Mouse (Mus musculus) naive thymus-derived CD4-positive, alpha-beta T cell, adult 2 months (primary cell): Measurements from ENCODE around the gene Efcab9.
A peak's percentile ranks its signal among the peaks of the same experiment; 100 is the strongest.

ENCODE experiments used
- DNase-seq: peaks from one replicate; pipeline ENCODE4 v3.0.0-alpha.2; 2011; ENCODE audit warnings: low read depth

The Efcab9 gene

GRCm38 (mm10) chr11:32531871-32532764 lies at the start of gene Efcab9:
TSS of gene Efcab9 (minus strand) at chr11:32532081.
- peak; percentile 22 for DNase-seq

DNA sequence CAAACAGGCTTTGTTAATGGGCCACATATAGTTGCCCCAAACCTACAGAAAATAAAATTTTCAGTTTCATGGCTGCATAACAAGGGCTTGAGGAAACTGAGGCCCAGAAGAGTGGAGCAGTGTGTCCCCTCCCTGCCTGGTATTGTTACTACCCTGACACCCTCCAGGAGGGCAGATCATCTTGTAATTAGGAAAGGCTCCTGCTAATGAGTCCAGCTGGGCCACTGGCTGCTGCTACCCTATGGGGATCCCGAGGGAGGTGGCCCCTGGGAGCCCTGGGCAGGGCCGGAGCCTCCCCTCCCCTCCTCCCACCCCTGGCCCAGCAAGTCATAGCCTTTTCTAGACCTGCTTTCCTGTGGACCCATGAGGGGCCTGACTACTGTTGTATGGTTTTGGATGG lies 49.1 kb upstream of the Efcab9 start:
- no peak for DNase-seq

DNA sequence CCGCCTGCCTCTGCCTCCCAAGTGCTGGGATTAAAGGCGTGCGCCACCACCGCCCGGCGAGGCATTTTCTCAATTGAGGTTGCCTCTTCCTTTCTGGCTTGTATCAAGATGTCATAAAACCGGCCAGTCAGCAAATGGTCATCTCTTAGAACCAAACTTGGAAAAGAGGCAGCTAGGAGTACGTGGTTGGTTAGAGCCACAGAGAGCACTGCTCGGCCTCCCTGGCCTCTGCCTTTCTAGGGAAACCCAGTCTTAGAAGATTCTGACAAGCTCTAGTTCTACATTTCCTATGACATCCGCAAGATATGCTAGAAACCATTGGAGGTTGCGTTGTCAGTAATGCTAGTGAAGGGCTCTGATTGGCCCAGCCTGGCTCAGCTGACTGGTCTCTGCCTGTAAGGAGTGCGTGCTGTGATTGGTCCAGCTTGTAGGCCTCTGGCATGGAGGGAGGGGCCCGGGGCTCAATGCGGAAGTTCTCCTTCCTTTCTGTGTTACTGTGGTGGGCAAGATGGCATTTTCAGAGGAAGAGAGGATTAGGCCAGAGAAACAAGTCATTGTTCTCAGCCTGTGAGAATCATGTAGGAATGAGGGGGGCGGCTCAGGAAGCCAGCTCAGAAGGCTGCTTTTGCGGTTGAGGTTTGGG lies 48.5 kb upstream of the Efcab9 start:
- peak; percentile 89 for DNase-seq

DNA sequence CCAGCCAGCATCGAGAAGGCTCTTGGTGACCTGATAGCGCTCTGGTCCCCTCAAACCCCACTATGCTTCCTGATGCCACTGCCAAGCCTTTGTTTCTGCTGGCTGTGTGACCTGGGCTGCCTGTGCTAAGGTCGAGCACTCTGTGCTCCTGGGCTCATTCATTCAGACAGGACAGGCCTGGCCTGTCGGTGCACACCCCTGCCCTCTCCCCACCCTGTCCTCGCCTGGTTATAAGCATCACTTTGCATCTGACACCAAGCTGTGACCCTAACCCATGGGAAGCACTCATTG lies 44.8 kb upstream of the Efcab9 start:
- no peak for DNase-seq

GRCm38 (mm10) chr11:32575964-32576759 lies 44.3 kb upstream of the Efcab9 start:
- DNase-seq, result no peak

DNA sequence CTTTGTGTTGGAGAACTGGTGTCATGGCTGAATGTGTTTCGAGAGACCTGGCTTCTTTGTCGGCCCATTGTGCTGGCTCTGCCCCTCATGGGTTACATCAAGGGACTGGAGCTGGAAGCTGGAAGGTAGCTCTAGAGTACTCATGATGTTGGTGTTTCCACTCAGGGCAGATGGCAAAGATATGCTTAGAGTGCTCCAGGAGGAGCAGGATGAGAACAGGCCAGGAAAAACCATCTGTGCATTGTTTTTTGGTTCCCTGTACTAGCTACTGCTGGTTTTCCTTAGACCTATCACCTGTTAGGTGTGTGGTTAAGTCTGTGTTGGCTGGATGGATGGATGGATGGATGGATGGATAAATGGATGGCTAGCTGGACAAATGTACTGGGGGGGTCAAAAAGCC lies 41.8 kb upstream of the Efcab9 start:
- no peak for DNase-seq

DNA sequence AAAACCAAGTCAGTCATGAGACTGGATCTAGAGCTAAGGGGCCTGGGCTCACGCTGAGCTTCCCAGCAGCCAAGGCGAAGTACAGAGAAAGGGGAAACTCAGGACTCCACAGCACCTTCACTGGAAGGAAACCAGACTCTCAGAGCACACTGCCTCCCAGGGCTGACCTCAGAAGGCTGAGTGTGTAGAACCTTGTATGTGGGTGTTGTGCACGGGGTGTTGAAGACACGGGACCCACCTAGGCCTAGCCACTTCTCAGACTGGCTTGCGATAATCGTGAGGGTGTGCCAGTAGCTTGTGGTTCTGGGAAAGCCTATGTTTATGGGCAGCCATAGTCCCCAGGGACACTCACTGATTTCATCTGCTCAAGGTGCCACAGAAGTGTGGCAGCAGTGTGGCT lies 39.2 kb upstream of the Efcab9 start:
- no peak for DNase-seq

GRCm38 (mm10) chr11:32568637-32569293 lies 36.9 kb upstream of the Efcab9 start:
- DNase-seq, result no peak

DNA sequence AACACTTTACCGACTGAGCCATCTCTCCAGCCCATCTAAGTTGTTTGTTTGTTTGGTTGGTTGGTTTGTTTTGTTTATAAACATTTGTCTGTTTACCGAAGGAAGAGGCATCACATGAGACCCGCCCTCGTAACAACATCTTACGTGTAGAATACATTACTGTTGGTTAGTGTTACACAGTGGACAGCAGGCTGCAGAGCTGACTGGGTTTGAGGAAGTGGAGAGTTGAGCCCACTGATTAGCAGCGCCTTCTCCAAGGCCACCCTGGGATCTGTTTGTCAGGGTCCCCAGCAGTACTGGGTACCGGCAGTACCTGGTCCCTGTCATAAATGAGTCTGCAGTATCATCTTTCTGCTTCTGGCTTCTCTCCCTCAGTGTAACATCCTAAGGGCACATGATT lies 36.2 kb upstream of the Efcab9 start:
- DNase-seq, result no peak

DNA sequence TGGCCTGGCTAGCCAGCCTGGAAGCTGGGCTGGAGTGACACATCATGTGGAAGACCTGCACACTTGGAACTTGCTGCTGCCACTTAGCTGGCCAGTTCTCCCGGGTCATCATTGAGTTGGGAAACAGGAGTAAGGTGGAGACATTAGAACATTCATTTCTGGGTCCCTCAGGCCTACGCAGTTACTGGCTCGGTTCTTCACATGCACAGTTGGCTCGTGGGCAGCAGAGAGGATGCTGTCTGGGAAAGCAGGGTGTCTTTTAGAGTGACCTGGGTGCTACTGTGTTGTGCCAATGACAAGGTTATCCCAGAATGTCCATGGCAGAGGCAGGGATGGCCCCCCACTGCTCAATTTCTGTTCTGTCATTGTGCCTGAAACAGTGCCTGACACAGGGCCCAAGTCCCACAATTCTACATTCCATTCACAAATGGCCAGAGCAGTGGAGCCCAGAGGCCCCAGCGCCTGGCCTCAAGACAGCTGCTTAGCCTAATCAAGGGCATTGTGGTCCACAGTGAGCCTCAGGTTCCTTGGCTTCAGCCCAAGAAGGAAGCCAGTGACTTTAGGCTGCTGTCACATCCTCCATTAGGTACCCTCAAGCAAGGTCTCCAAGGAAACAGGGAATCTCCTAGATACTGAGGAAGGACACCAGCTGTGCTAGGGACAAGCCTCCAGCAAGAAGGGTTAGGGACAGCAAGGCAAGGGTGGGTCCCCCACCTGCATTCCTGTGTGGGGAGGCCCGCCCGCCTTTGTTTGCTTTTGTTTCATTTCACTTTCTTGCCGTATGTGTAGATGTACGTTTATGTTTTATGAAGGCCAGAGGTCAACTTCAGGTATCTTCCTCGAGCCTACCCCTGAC lies 35.3 kb upstream of the Efcab9 start:
- DNase-seq, result no peak

GRCm38 (mm10) chr11:32566184-32566583 lies 34.3 kb upstream of the Efcab9 start:
- no peak for DNase-seq

DNA sequence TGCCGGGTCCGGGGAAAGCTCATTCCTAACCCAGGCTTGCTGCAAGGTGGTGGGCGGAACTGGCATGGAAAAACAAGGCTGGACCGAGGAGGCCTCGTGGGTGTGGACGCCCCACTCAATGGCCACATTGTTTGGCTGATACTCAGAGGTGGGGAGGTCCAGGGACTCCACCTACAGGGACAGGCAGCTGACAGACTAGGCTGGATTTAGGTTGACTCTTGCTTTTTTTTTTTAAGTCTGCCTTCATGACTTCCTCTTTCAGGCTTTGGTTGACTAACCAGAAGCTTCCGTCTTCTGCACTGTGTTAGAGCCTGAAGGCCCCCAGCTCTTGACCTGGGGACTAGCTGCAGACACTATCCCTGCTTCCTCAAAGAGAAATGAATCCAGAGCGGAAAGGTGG lies 33.2 kb upstream of the Efcab9 start:
- DNase-seq, result peak; percentile 59

- no peak for DNase-seq
Observed at GRCm38 (mm10) chr11:32564629-32565028, 32.7 kb upstream of the Efcab9 start.

DNA sequence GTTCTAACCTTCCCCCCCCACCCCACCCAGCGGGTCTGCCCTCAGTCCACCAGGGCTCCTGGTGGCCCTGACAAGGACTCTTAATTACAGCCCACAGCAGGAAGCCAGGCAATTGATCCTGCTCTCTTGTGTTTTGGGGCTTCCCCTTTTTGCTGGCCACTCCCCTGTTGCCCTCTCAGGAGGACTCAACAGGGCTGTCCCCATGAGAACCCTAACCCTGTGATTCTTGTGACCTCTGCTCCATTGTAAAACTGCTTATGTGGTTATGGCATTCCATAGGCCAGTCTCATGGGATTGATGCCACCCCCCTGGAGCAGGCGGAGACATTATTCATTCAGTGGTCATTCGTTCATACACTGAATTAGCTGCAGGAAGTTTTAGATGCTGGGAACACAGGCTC lies 31.8 kb upstream of the Efcab9 start:
- DNase-seq, result no peak

- no peak for DNase-seq
Observed at GRCm38 (mm10) chr11:32562706-32563105, 30.8 kb upstream of the Efcab9 start.

GRCm38 (mm10) chr11:32561465-32562355 lies 29.8 kb upstream of the Efcab9 start:
- peak; percentile 66 for DNase-seq

- DNase-seq, result no peak
Observed at GRCm38 (mm10) chr11:32560015-32560770, 28.3 kb upstream of the Efcab9 start.

- peak; percentile 64 for DNase-seq
Observed at GRCm38 (mm10) chr11:32558677-32559076, 26.8 kb upstream of the Efcab9 start.

DNA sequence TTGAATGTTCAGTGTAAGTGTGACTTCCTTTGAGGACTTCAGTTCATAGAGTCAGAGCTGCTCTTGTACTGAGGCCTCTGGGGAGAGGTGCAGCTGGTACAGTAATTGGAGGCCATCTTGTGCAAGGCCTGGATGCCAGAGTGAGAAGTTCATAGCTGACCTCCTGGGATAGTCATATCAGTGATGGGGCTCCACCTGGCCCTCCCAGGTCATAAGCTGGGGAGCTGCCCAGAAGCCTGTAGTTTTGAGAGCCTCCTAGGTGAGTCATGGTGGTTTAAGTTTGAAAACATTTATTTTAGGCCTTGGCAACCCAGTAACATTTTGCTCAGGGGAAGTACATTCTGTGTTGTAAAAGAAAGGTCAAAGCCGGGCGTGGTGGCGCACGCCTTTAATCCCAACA lies 26.1 kb upstream of the Efcab9 start:
- DNase-seq, result peak; percentile 55
